Mouse (Mus musculus): ENCODE data around the gene Tnrc18. TPM values are rescaled to one million over a fixed set of nuclear protein-coding genes. Genes with fewer than 3 reads are reported as not detected.

Gene Tnrc18
- total RNA-seq, 2 experiments from 2014 or later: 79.8 to 81.9 TPM

- DNase-seq: peak; percentile 62 to 72
Measured at GRCm38 (mm10) chr5:142723520-142724133, 93.8 kb downstream of the Tnrc18 start.

- no peak for DNase-seq
Measured at GRCm38 (mm10) chr5:142719897-142720296, 97.6 kb downstream of the Tnrc18 start.

- DNase-seq: no peak
Measured at GRCm38 (mm10) chr5:142718486-142718885, 99.0 kb downstream of the Tnrc18 start.

- peak; percentile 86 to 88 for DNase-seq
Measured at GRCm38 (mm10) chr5:142718037-142718436, 99.4 kb downstream of the Tnrc18 start.

- DNase-seq: no peak
Measured at GRCm38 (mm10) chr5:142716056-142716455, 101.4 kb downstream of the Tnrc18 start.

- DNase-seq: no peak
Measured at GRCm38 (mm10) chr5:142715059-142715458, 102.4 kb downstream of the Tnrc18 start.

- peak; percentile 69 to 78 for DNase-seq
Measured at GRCm38 (mm10) chr5:142713966-142714365, 103.5 kb downstream of the Tnrc18 start.

GRCm38 (mm10) chr5:142712373-142712772 is 105.1 kb downstream of the Tnrc18 start:
- DNase-seq: no peak

GRCm38 (mm10) chr5:142709436-142709835 is 108.0 kb downstream of the Tnrc18 start:
- no peak for DNase-seq

- DNase-seq: peak in 1 of 2 experiments; percentile 25
Measured at GRCm38 (mm10) chr5:142707709-142708108, 109.8 kb downstream of the Tnrc18 start.

GRCm38 (mm10) chr5:142703569-142703968 is 113.9 kb downstream of the Tnrc18 start:
- no peak for DNase-seq

GRCm38 (mm10) chr5:142702511-142703138 is 114.8 kb downstream of the Tnrc18 start:
- DNase-seq: no peak

GRCm38 (mm10) chr5:142701651-142702510 is 115.6 kb downstream of the Tnrc18 start:
- DNase-seq: peak; percentile 42 to 58

- no peak for DNase-seq
Measured at GRCm38 (mm10) chr5:142700842-142701589, 116.4 kb downstream of the Tnrc18 start.

- peak in 1 of 2 experiments; percentile 42 for DNase-seq
Measured at GRCm38 (mm10) chr5:142697742-142698141, 119.7 kb downstream of the Tnrc18 start.

GRCm38 (mm10) chr5:142696865-142697264 is 120.6 kb downstream of the Tnrc18 start:
- DNase-seq: no peak

- no peak for DNase-seq
Measured at GRCm38 (mm10) chr5:142696258-142696657, 121.2 kb downstream of the Tnrc18 start.

GRCm38 (mm10) chr5:142694627-142695340 is 122.7 kb downstream of the Tnrc18 start:
- peak; percentile 82 to 85 for DNase-seq

GRCm38 (mm10) chr5:142693738-142694430 is 123.6 kb downstream of the Tnrc18 start:
- no peak for DNase-seq

- no peak for DNase-seq
Measured at GRCm38 (mm10) chr5:142692971-142693737, 124.3 kb downstream of the Tnrc18 start.

Measured in adrenal gland, postnatal 36 days (tissue).